Mouse (Mus musculus): Measurements from ENCODE around the gene Lrrc27. TPM values are rescaled to one million over a fixed set of nuclear protein-coding genes. Genes with fewer than 3 reads are reported as not detected.

Lrrc27 gene
- total RNA-seq (2014; rRNA removed): 0.20 and 0.28 TPM in 2 replicates
- polyA plus RNA-seq (2012; rRNA removed): 0.61 and 1.1 TPM in 2 replicates

- Histone ChIP-seq H3K9ac (ENCODE audit: low read depth, low read length) (peak within 1 kb of the TSS; percentile 77), H3K79me2 (ENCODE audit: control insufficient read depth, insufficient read depth, low read length) (no peaks in the 10 kb centered on the region), H3K4me1 (ENCODE audit: control insufficient read depth, insufficient read depth, low read length) (peaks cover 3% of the 10 kb centered on the region; the same call in 1 of the 2 replicates), H3K27ac (replicated peaks; ENCODE audit: insufficient read depth, low read depth, low read length) (peak within 1 kb of the TSS; percentile 47), H3K36me3 (ENCODE audit: control insufficient read depth, insufficient read depth, low read length) (no peaks in the 10 kb centered on the region), H3K27me3 (ENCODE audit: control insufficient read depth, insufficient read depth, low read length) (no peaks in the 10 kb centered on the region), H3K4me3 (ENCODE audit: insufficient read depth, low read depth, low read length) (peak within 1 kb of the TSS; percentile 71)
- peak; percentile 96 for DNase-seq (ENCODE audit: extremely low read depth, low read depth, low spot score)
- WGBS: 3% methylated on average over 53 of the region's 53 CpGs
- TF ChIP-seq POLR2A (IDR thresholded peaks at IDR 0.05; ENCODE audit: extremely low read depth, insufficient read depth, low read length) (peak; percentile 53), CTCF (IDR thresholded peaks at IDR 0.05; ENCODE audit: low read depth, low read length) (no peak)
Observed at GRCm38 (mm10) chr7:139212754-139213745, at the start of gene Lrrc27, which contains the start of gene Stk32c. TSS of gene Lrrc27 (plus strand) at chr7:139212988. TSS of gene Stk32c (minus strand) at chr7:139213307.

GRCm38 (mm10) chr7:139164410-139164809, 48.4 kb upstream of the Lrrc27 start:
- H3K9ac ChIP-seq (ENCODE audit: low read depth, low read length): no peak overlapping the region
- no peak for TF ChIP-seq POLR2A (IDR thresholded peaks at IDR 0.05; ENCODE audit: extremely low read depth, insufficient read depth, low read length)
- no peak for TF ChIP-seq CTCF (IDR thresholded peaks at IDR 0.05; ENCODE audit: low read depth, low read length)
- 73% methylated on average over 5 of the region's 5 CpGs for WGBS
- H3K4me1 ChIP-seq (ENCODE audit: control insufficient read depth, insufficient read depth, low read length): no peaks in the 10 kb centered on the region
- H3K27ac ChIP-seq (replicated peaks; ENCODE audit: insufficient read depth, low read depth, low read length): no peak overlapping the region
- no peaks in the 10 kb centered on the region for H3K36me3 ChIP-seq (ENCODE audit: control insufficient read depth, insufficient read depth, low read length)
- no peaks in the 10 kb centered on the region for H3K79me2 ChIP-seq (ENCODE audit: control insufficient read depth, insufficient read depth, low read length)
- no peaks in the 10 kb centered on the region for H3K27me3 ChIP-seq (ENCODE audit: control insufficient read depth, insufficient read depth, low read length)
- no peak for DNase-seq (ENCODE audit: extremely low read depth, low read depth, low spot score)
- no peak overlapping the region for H3K4me3 ChIP-seq (ENCODE audit: insufficient read depth, low read depth, low read length)

- H3K4me1 ChIP-seq (ENCODE audit: control insufficient read depth, insufficient read depth, low read length): no peaks in the 10 kb centered on the region
- TF ChIP-seq CTCF (IDR thresholded peaks at IDR 0.05; ENCODE audit: low read depth, low read length) (no peak), POLR2A (IDR thresholded peaks at IDR 0.05; ENCODE audit: extremely low read depth, insufficient read depth, low read length) (no peak)
- H3K4me3 ChIP-seq (ENCODE audit: insufficient read depth, low read depth, low read length): no peak overlapping the region
- H3K9ac ChIP-seq (ENCODE audit: low read depth, low read length): no peak overlapping the region
- 74% methylated on average over 4 of the region's 4 CpGs for WGBS
- H3K36me3 ChIP-seq (ENCODE audit: control insufficient read depth, insufficient read depth, low read length): no peaks in the 10 kb centered on the region
- no peak for DNase-seq (ENCODE audit: extremely low read depth, low read depth, low spot score)
- H3K27me3 ChIP-seq (ENCODE audit: control insufficient read depth, insufficient read depth, low read length): no peaks in the 10 kb centered on the region
- no peak overlapping the region for H3K27ac ChIP-seq (replicated peaks; ENCODE audit: insufficient read depth, low read depth, low read length)
- no peaks in the 10 kb centered on the region for H3K79me2 ChIP-seq (ENCODE audit: control insufficient read depth, insufficient read depth, low read length)
Observed at GRCm38 (mm10) chr7:139169143-139169542, 43.6 kb upstream of the Lrrc27 start.

GRCm38 (mm10) chr7:139179299-139179698, 33.5 kb upstream of the Lrrc27 start:
- Histone ChIP-seq H3K4me3 (ENCODE audit: insufficient read depth, low read depth, low read length) (no peak overlapping the region), H3K4me1 (ENCODE audit: control insufficient read depth, insufficient read depth, low read length) (no peaks in the 10 kb centered on the region), H3K27ac (replicated peaks; ENCODE audit: insufficient read depth, low read depth, low read length) (no peak overlapping the region), H3K79me2 (ENCODE audit: control insufficient read depth, insufficient read depth, low read length) (no peaks in the 10 kb centered on the region), H3K9ac (ENCODE audit: low read depth, low read length) (no peak overlapping the region), H3K36me3 (ENCODE audit: control insufficient read depth, insufficient read depth, low read length) (no peaks in the 10 kb centered on the region), H3K27me3 (ENCODE audit: control insufficient read depth, insufficient read depth, low read length) (peaks cover 4% of the 10 kb centered on the region; the same call in 1 of the 2 replicates)
- TF ChIP-seq CTCF (IDR thresholded peaks at IDR 0.05; ENCODE audit: low read depth, low read length) (no peak), POLR2A (IDR thresholded peaks at IDR 0.05; ENCODE audit: extremely low read depth, insufficient read depth, low read length) (no peak)
- 69% methylated on average over 5 of the region's 5 CpGs for WGBS
- DNase-seq (ENCODE audit: extremely low read depth, low read depth, low spot score): no peak

- Histone ChIP-seq H3K36me3 (ENCODE audit: control insufficient read depth, insufficient read depth, low read length) (no peaks in the 10 kb centered on the region), H3K27ac (replicated peaks; ENCODE audit: insufficient read depth, low read depth, low read length) (no peak overlapping the region), H3K79me2 (ENCODE audit: control insufficient read depth, insufficient read depth, low read length) (no peaks in the 10 kb centered on the region), H3K4me1 (ENCODE audit: control insufficient read depth, insufficient read depth, low read length) (no peaks in the 10 kb centered on the region), H3K27me3 (ENCODE audit: control insufficient read depth, insufficient read depth, low read length) (peaks cover 4% of the 10 kb centered on the region; the same call in 1 of the 2 replicates), H3K9ac (ENCODE audit: low read depth, low read length) (no peak overlapping the region), H3K4me3 (ENCODE audit: insufficient read depth, low read depth, low read length) (no peak overlapping the region)
- TF ChIP-seq CTCF (IDR thresholded peaks at IDR 0.05; ENCODE audit: low read depth, low read length) (no peak), POLR2A (IDR thresholded peaks at IDR 0.05; ENCODE audit: extremely low read depth, insufficient read depth, low read length) (no peak)
- WGBS: 84% methylated on average over 3 of the region's 3 CpGs
- no peak for DNase-seq (ENCODE audit: extremely low read depth, low read depth, low spot score)
Observed at GRCm38 (mm10) chr7:139180058-139180457, 32.7 kb upstream of the Lrrc27 start.

Data from liver, adult 2 months (tissue).